Mouse (Mus musculus): ENCODE measurements around the gene Dab2ip.

- TF ChIP-seq CTCF (IDR thresholded peaks at IDR 0.05; ENCODE audit: low read depth, low read length) (no peak), POLR2AphosphoS5 (IDR thresholded peaks at IDR 0.05; ENCODE audit: insufficient replicate concordance, low read depth, low read length) (no peak), TAL1 (conservative IDR thresholded peaks at IDR 0.05; ENCODE audit: low read depth, low read length) (no peak), GATA1 (IDR thresholded peaks at IDR 0.05; ENCODE audit: borderline replicate concordance, low read length) (no peak)
These were observed 54.2 kb downstream of the Dab2ip start for GRCm38 (mm10) chr2:35612297-35612696.

Data from G1E (cell line).